Mouse (Mus musculus): ENCODE measurements around the gene Slc35b2. TPM values are rescaled to one million over a fixed set of nuclear protein-coding genes. Genes with fewer than 3 reads are reported as not detected.
A peak's percentile ranks its signal among the peaks of the same experiment; 100 is the strongest.

The Slc35b2 gene
- total and polyA plus RNA-seq, 3 experiments: 57.2 to 101 (median 73.9) TPM

DNA sequence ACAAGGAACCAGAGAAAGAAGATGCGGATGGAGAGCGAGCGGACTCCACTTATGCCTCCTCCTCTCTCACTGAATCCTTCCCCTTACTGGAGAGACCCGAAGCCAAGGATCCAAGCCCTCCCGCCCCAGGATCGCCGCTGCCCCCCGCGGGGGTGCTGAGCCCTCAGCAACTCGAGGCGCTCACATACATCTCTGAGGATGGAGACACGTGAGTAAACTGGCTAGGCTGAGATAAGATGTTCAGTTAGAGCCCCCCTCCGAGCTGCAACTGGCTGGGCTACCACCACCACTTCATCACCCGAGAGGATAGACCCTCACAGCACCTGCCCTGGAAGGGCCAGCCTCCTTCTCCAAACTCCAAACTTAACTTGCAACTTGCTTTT lies 7.6 kb upstream of the Slc35b2 start:
- H3K4me1 ChIP-seq (ENCODE audit: control insufficient read depth in 1 of 2, insufficient read depth in 2 of 2): peaks cover 22 to 52% of the 10 kb centered on the region in 2 experiments
- peak overlapping the region; percentile 99 for H3K9ac ChIP-seq (ENCODE audit: insufficient read depth, low read depth)
- H3K9me3 ChIP-seq (replicated peaks; ENCODE audit: low read length): no peaks in the 10 kb centered on the region
- peak overlapping the region; percentile 55; the same call in 1 of the 2 replicates for H3K4me2 ChIP-seq (ENCODE audit: insufficient read depth, low read depth, poor library complexity, severe bottlenecking)
- dilution Hi-C loops (cut with MboI; ENCODE audit: extremely low pct_ligation_motif_present, extremely low pct_unique_long_range_greater_than_20kb, low sequenced_read_pairs): no loop called here
- peak overlapping the region; percentile 99 for H3K27ac ChIP-seq (ENCODE audit: insufficient read depth, low read depth)
- in situ Hi-C loops (cut with MboI; ENCODE audit: low pct_ligation_motif_present, low pct_unique_long_range_greater_than_20kb, low sequenced_read_pairs): loop anchor here (5.0 kb wide), 1 partner anchor 79 kb away; the partner anchor contains the start of gene Spats1
- no peak for DNase-seq (ENCODE audit: extremely low read depth)
- peak overlapping the region; percentile 90 to 100 (median 99) for H3K4me3 ChIP-seq (replicated peaks in 1 of 3; ENCODE audit: low read depth in 2 of 3, low read length in 2 of 3, poor library complexity in 1 of 3)
- H3K79me2 ChIP-seq (replicated peaks; ENCODE audit: control insufficient read depth, extremely low read depth, insufficient read depth, poor library complexity, severe bottlenecking): peaks cover 41% of the 10 kb centered on the region
- TF ChIP-seq MAX (IDR thresholded peaks at IDR 0.05; ENCODE audit: low read length): 0 out of 2 replicates have a peak, but pooled peaks have one; percentile 13
- TF ChIP-seq GABPA (IDR thresholded peaks at IDR 0.05; ENCODE audit: insufficient replicate concordance, low read depth, low read length): no peak
- TF ChIP-seq BHLHE40 (IDR thresholded peaks at IDR 0.05; ENCODE audit: low read depth, low read length): peak; percentile 6; the same call in 1 of the 2 replicates
- H3K27me3 ChIP-seq (replicated peaks): no peaks in the 10 kb centered on the region
- H3K36me3 ChIP-seq (replicated peaks in 1 of 2; ENCODE audit: control insufficient read depth in 1 of 2, insufficient read depth in 1 of 2, low read length in 1 of 2): peaks cover 25 to 44% of the 10 kb centered on the region in 2 experiments

DNA sequence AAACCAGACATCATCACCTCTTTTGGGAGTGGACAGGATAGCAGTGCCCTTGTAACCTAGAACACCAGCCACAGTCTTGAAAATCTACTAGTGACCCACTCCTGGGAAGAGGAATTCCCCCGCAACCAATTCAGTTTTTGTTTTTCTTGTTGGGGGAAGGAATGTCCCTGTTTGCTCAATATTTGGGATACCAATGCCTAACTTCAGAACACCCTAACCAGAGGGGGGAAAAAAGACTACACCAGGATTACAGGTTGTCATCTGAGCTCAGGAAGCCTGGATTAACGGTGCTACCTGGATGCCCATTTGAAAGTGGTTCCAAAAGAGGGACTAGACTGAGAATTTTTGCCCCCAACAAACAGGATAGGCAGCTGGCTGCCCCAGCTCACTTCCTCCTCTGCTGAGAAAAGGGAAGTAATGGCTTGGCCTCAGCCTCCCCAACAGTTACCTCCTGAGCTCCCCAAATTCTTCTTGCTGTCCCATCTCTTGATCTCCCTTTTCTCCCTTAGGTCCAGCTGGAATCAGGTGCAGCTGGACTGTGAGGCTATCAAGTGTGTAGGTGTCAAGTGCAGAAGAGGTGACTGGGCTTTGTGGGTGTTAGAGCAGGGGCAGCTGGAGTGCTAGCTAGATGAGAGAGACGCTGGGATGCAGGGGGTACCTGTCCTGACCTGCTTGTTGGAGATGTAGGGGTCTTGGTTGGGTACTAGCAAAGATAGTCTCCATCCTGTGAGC lies 7.0 kb upstream of the Slc35b2 start:
- H3K4me3 ChIP-seq (replicated peaks in 1 of 3; ENCODE audit: low read depth in 2 of 3, low read length in 2 of 3, poor library complexity in 1 of 3): peak overlapping the region; percentile 90 to 100 (median 99)
- dilution Hi-C loops (cut with MboI; ENCODE audit: extremely low pct_ligation_motif_present, extremely low pct_unique_long_range_greater_than_20kb, low sequenced_read_pairs) (no loop called here), in situ Hi-C loops (cut with MboI; ENCODE audit: low pct_ligation_motif_present, low pct_unique_long_range_greater_than_20kb, low sequenced_read_pairs) (loop anchor here (5.0 kb wide), 1 partner anchor 79 kb away; the partner anchor contains the start of gene Spats1)
- peak overlapping the region; percentile 55; the same call in 1 of the 2 replicates for H3K4me2 ChIP-seq (ENCODE audit: insufficient read depth, low read depth, poor library complexity, severe bottlenecking)
- DNase-seq (ENCODE audit: extremely low read depth): no peak
- TF ChIP-seq NRF1 (IDR thresholded peaks at IDR 0.05; ENCODE audit: low read depth, low read length): no peak
- TF ChIP-seq TBP (conservative IDR thresholded peaks at IDR 0.05; ENCODE audit: low read depth, low read length): no peak
- TF ChIP-seq UBTF (IDR thresholded peaks at IDR 0.05; ENCODE audit: low read depth, low read length): 0 out of 2 replicates have a peak, but pooled peaks have one; percentile 10
- no peak for TF ChIP-seq SMC3 (IDR thresholded peaks at IDR 0.05; ENCODE audit: low read depth, low read length)
- no peak for TF ChIP-seq NELFE (IDR thresholded peaks at IDR 0.05; ENCODE audit: low read depth, low read length)
- peak; percentile 91 for TF ChIP-seq CHD1 (IDR thresholded peaks at IDR 0.05; ENCODE audit: low read depth, low read length)
- no peak; the same call in 1 of the 2 replicates for TF ChIP-seq ZMIZ1 (IDR thresholded peaks at IDR 0.05; ENCODE audit: low read depth, low read length)
- TF ChIP-seq USF2 (conservative IDR thresholded peaks at IDR 0.05; ENCODE audit: low read depth, low read length): no peak
- TF ChIP-seq ZKSCAN1 (IDR thresholded peaks at IDR 0.05; ENCODE audit: borderline replicate concordance, low read depth, low read length): no peak
- TF ChIP-seq CTCF (conservative IDR thresholded peaks at IDR 0.05 in 1 of 2, IDR thresholded peaks at IDR 0.05 in 1 of 2; ENCODE audit: low read depth in 2 of 2, low read length in 2 of 2): no peak
- TF ChIP-seq EP300 (IDR thresholded peaks at IDR 0.05; ENCODE audit: low read length): 0 out of 2 replicates have a peak, but pooled peaks have one; percentile 19
- TF ChIP-seq RCOR1 (conservative IDR thresholded peaks at IDR 0.05; ENCODE audit: low read depth, low read length): no peak
- no peaks in the 10 kb centered on the region for H3K9me3 ChIP-seq (replicated peaks; ENCODE audit: low read length)
- peaks cover 27 to 48% of the 10 kb centered on the region in 2 experiments for H3K36me3 ChIP-seq (replicated peaks in 1 of 2; ENCODE audit: control insufficient read depth in 1 of 2, insufficient read depth in 1 of 2, low read length in 1 of 2)
- H3K79me2 ChIP-seq (replicated peaks; ENCODE audit: control insufficient read depth, extremely low read depth, insufficient read depth, poor library complexity, severe bottlenecking): peaks cover 41% of the 10 kb centered on the region
- peaks cover 20 to 50% of the 10 kb centered on the region in 2 experiments for H3K4me1 ChIP-seq (ENCODE audit: control insufficient read depth in 1 of 2, insufficient read depth in 2 of 2)
- no peaks in the 10 kb centered on the region for H3K27me3 ChIP-seq (replicated peaks)
- H3K9ac ChIP-seq (ENCODE audit: insufficient read depth, low read depth): peak overlapping the region; percentile 99
- H3K27ac ChIP-seq (ENCODE audit: insufficient read depth, low read depth): peak overlapping the region; percentile 99

Measured in CH12.LX (cell line).